Mouse (Mus musculus) liver, embryonic 11.5 days (tissue): ENCODE results near the gene Zscan5b. TPM values are rescaled to one million over a fixed set of nuclear protein-coding genes. Genes with fewer than 3 reads are reported as not detected.

Experiments used
- ATAC-seq: fragments of 200-750 bp; cut with Nextera tagmentation; replicated peaks from 2 replicates; pipeline ENCODE4 v1.8.0; 2017; ENCODE audit warnings: moderate number of reproducible peaks, mild to moderate bottlenecking, moderate TSS enrichment, moderate library complexity; ENCODE audit not compliant: low FRiP score
- DNase-seq: peaks from one replicate; pipeline ENCODE4 v3.0.0-alpha.2; 2017; ENCODE audit warnings: low spot score
- H3K27ac ChIP-seq: fragments of 300-500 bp; sonication (generic); 2 replicates; pipeline ENCODE4 v1.5.1; 2014; ENCODE audit warnings: mild to moderate bottlenecking, low read depth, low read length, control low read depth
- H3K27me3 ChIP-seq: fragments of 300-500 bp; sonication (generic); replicated peaks from 2 replicates; pipeline ENCODE4 v1.6.1; 2014; ENCODE audit warnings: low read length, mixed read lengths; ENCODE audit not compliant: control insufficient read depth, insufficient read depth
- H3K36me3 ChIP-seq: fragments of 300-500 bp; sonication (generic); 2 replicates; pipeline ENCODE4 v1.6.1; 2014; ENCODE audit warnings: mild to moderate bottlenecking, low read length, moderate library complexity, mixed read lengths; ENCODE audit not compliant: control insufficient read depth, insufficient read depth
- H3K4me1 ChIP-seq: fragments of 300-500 bp; sonication (generic); replicated peaks from 2 replicates; pipeline ENCODE4 v1.6.1; 2014; ENCODE audit warnings: low read length, mixed read lengths; ENCODE audit not compliant: control insufficient read depth, insufficient read depth
- H3K4me2 ChIP-seq: fragments of 300-500 bp; sonication (generic); 2 replicates; pipeline ENCODE4 v1.6.1; 2014; ENCODE audit warnings: mild to moderate bottlenecking, control low read depth, moderate library complexity
- H3K4me3 ChIP-seq: fragments of 300-500 bp; sonication (generic); 2 replicates; pipeline ENCODE4 v1.5.1; 2014; ENCODE audit warnings: low read depth, low read length, control low read depth
- H3K9ac ChIP-seq: fragments of 300-500 bp; sonication (generic); 2 replicates; pipeline ENCODE4 v1.6.1; 2014; ENCODE audit warnings: low read depth, low read length, control low read depth
- H3K9me3 ChIP-seq: fragments of 300-500 bp; sonication (generic); 2 replicates; pipeline ENCODE4 v1.6.1; 2016; ENCODE audit warnings: low read length, inconsistent platforms, mixed read lengths; ENCODE audit not compliant: control insufficient read depth
- WGBS: fragments of 180-500 bp; shearing (Covaris S2); extraction: QIAGEN DNeasy Blood & Tissue Kit; methylation state at CpG from one replicate; pipeline ENCODE4 v1.1.7; 2014; 5-methylcytosine and 5-hydroxymethylcytosine counted together
- polyA plus RNA-seq: library from polyadenylated mRNA; unstranded; fragments of >200 nt; fragmentation: Nextera tagmentation; extraction: Ambion mirVana; gene quantifications from 2 replicates; pipeline ENCODE4 v1.2.1, GENCODE M21; 2014

Zscan5b gene
- polyA plus RNA-seq, 1 experiment from 2014 or later: not detected

DNA sequence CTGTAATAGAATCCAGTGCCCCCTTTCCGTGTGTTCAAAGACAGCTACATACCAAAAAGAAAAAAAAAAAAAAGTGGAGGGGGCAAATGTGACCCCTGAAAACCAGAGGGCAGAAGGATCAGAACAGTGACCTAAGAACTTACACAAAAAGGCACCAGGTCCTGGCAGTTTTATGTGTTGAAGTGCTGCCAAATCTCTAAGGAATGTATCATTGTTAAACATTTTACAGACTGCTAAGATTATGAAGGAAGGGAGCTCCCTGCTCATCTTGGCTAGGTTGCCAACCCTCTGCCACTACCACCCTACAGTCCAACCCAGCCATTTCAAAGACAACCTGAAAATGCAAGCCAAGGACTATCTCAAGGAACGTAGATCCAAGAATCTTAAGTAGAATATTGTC is 35.9 kb upstream of the Zscan5b start:
- Histone ChIP-seq H3K9me3 (no peaks in the 10 kb centered on the region), H3K4me3 (no peak overlapping the region), H3K27ac (no peak overlapping the region), H3K36me3 (peaks cover 30% of the 10 kb centered on the region), H3K9ac (no peak overlapping the region), H3K27me3 (peaks cover 6% of the 10 kb centered on the region; the same call in 1 of the 2 replicates), H3K4me2 (no peak overlapping the region), H3K4me1 (no peaks in the 10 kb centered on the region)
- DNase-seq (no peak), ATAC-seq (no peak)
- WGBS: 88% methylated on average over 2 of the region's 2 CpGs

DNA sequence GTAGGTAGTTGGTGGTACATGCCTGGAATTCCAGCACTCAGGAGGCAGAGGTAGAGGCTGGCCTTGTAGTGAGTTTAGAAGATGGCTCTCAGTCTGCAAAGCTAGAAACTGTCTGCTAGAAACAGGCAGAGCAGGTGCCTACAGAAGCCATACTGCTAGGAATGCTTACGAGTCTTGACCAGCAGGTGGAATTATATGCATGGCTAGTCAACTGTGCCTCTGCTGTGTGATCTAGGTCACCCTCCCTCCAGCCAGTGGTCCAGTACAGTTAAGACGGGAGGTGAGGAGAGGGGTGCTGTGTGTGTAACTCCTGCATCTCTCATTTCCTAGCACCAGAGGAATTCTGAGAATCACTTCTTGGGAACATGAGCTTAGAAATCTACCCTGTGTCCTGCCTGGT is 35.3 kb upstream of the Zscan5b start:
- Histone ChIP-seq H3K4me3 (no peak overlapping the region), H3K27ac (no peak overlapping the region), H3K9ac (no peak overlapping the region), H3K9me3 (no peaks in the 10 kb centered on the region), H3K27me3 (peaks cover 6% of the 10 kb centered on the region; the same call in 1 of the 2 replicates), H3K36me3 (peaks cover 30% of the 10 kb centered on the region), H3K4me2 (no peak overlapping the region), H3K4me1 (no peaks in the 10 kb centered on the region)
- no peak for ATAC-seq
- DNase-seq: no peak
- 91% methylated on average over 2 of the region's 2 CpGs for WGBS

DNA sequence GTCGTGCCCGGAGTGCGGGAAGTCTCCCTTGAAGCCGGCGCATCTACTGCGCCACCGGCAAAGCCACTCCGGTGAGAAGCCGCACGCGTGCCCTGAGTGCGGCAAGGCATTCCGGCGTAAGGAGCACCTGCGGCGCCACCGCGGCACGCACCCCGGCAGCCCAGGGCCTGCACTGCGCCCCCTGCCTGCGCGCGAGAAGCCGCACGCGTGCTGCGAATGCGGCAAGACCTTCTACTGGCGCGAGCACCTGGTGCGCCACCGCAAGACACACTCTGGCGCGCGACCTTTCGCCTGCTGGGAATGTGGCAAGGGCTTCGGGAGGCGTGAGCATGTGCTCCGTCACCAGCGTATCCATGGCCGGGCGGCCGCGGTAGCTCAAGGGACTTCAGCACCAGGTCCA is 32.5 kb upstream of the Zscan5b start:
- peaks cover 24% of the 10 kb centered on the region; the same call in 1 of the 2 replicates for H3K36me3 ChIP-seq
- no peak overlapping the region; the same call in 1 of the 2 replicates for H3K4me2 ChIP-seq
- H3K9me3 ChIP-seq: no peaks in the 10 kb centered on the region
- ATAC-seq (no peak), DNase-seq (no peak)
- H3K9ac ChIP-seq: no peak overlapping the region
- no peaks in the 10 kb centered on the region for H3K4me1 ChIP-seq
- no peak overlapping the region for H3K27ac ChIP-seq
- no peak overlapping the region for H3K4me3 ChIP-seq
- 48% methylated on average over 45 of the region's 45 CpGs for WGBS
- peaks cover 6% of the 10 kb centered on the region; the same call in 1 of the 2 replicates for H3K27me3 ChIP-seq

DNA sequence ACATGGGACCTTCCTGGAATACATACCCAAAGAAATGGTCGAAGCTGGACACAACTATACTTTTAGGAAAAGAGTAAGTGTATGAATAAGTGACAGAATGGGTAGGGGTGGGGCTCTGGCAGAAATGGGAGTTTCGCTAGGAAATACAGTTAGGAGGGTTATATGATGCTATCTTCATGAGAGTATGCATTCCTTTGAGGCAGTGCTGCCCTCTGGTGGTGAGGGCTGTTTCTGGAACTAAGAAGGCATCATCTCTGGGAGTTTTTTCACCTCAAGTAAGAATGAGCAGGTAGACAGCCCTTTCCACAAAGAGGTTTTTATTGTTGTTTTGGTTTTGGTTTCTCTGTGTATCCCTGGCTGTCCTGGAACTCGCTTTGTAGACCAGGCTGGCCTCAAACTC is 30.7 kb upstream of the Zscan5b start:
- no peak for ATAC-seq
- no peak overlapping the region for H3K27ac ChIP-seq
- H3K4me1 ChIP-seq: no peaks in the 10 kb centered on the region
- no peak overlapping the region for H3K9ac ChIP-seq
- WGBS: 33% methylated on average over 3 of the region's 3 CpGs
- peaks cover 14% of the 10 kb centered on the region; the same call in 1 of the 2 replicates for H3K36me3 ChIP-seq
- no peaks in the 10 kb centered on the region for H3K9me3 ChIP-seq
- H3K27me3 ChIP-seq: peaks cover 6% of the 10 kb centered on the region; the same call in 1 of the 2 replicates
- no peak overlapping the region for H3K4me2 ChIP-seq
- no peak overlapping the region for H3K4me3 ChIP-seq
- no peak for DNase-seq

DNA sequence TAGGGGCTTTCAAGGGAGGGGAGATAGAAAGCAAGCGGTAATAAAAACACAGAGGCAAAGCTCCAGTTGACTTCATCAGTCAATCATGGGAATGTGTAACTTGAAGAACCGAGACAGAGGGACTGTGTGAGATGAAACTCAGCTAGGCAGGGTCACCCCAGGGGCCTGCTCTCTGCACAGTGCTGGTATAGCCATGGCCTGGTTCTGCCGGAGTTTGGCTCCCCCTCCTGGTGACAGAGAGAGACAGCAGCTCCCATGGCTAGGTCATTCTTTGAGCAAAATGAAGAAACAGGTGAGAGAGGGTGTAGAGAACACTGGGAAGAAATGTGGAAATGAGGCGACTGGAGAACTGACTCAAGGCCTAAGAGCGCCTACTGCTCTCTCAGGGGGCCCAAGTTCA is 27.9 kb upstream of the Zscan5b start:
- no peak overlapping the region for H3K27ac ChIP-seq
- no peaks in the 10 kb centered on the region for H3K9me3 ChIP-seq
- H3K4me2 ChIP-seq: no peak overlapping the region
- H3K27me3 ChIP-seq: peaks cover under 1% of the 10 kb centered on the region; the same call in 1 of the 2 replicates
- ATAC-seq: peak; percentile 53
- 21% methylated on average over 5 of the region's 5 CpGs for WGBS
- no peaks in the 10 kb centered on the region for H3K4me1 ChIP-seq
- H3K36me3 ChIP-seq: peaks cover 3% of the 10 kb centered on the region; the same call in 1 of the 2 replicates
- no peak overlapping the region for H3K4me3 ChIP-seq
- H3K9ac ChIP-seq: no peak overlapping the region
- DNase-seq: no peak

DNA sequence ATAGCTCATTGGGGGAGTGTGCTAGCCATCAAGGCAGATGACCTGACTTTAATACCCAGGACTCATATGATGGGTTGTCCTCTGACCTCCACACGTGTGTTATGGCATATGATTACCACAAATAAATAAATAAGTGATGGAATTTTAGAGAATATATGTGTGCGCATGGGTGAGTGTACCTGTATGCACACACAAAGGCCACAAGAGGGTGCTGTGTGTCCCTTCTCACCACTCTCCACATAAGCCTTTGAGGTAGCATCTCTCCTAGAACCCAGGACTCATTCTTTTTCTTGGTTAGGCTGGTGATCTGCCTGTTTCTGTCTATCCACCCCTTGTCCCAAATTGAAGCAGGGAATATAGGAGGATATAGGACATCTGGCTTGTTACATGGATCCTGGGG is 26.3 kb upstream of the Zscan5b start:
- Histone ChIP-seq H3K27me3 (no peaks in the 10 kb centered on the region), H3K4me1 (no peaks in the 10 kb centered on the region), H3K4me3 (no peak overlapping the region), H3K4me2 (no peak overlapping the region), H3K9ac (no peak overlapping the region), H3K27ac (no peak overlapping the region), H3K9me3 (no peaks in the 10 kb centered on the region), H3K36me3 (no peaks in the 10 kb centered on the region)
- WGBS: 36% methylated on average over 2 of the region's 2 CpGs
- DNase-seq (no peak), ATAC-seq (no peak)

DNA sequence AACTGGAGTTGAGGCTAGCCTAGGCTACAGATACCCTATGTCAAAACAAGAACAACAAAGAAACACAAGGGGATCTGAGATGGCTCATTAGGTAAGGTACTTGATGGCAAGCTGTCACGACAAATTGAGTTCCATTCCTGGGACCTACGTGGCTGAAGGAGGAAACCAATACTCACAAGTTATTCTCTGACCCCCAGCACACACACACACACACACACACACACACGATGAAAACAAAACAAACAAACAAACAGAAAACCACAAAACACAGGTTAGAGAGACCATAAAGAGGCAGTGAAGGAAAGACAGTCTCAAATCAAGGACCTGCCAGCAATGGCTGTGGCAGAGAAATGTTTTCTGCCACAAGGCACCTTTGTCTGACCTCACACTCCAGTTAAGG is 25.3 kb upstream of the Zscan5b start, which contains the start of gene Galp:
Gene Galp, plus strand, starts transcription at position 301 of the 400 bp plus-strand sequence.
- Histone ChIP-seq H3K9me3 (no peaks in the 10 kb centered on the region), H3K27ac (no peak within 1 kb of the TSS), H3K4me3 (no peak within 1 kb of the TSS), H3K4me2 (no peak within 1 kb of the TSS), H3K9ac (no peak within 1 kb of the TSS), H3K36me3 (no peaks in the 10 kb centered on the region), H3K4me1 (no peaks in the 10 kb centered on the region), H3K27me3 (no peaks in the 10 kb centered on the region)
- no peak for DNase-seq
- ATAC-seq: no peak
- 57% methylated on average over 3 of the region's 3 CpGs for WGBS

DNA sequence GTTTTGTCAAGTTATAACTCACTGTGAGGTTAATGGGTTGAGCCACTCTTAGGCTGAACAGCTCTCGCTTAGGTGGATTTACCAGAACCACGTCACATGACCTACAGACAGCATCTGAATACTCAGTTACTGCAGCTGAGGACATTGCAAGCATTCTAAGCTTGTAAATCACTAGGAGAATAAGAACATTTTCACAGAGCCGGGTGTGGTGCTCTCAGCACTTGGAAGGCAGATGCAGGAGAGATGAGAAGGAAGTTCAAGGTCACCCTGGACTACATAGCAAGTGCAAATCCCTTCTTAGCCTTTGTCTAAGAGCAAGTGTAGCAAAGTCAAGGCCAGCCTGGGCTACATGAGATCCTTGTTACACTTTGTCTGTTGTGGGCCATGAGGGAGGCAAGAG is 17.9 kb upstream of the Zscan5b start:
- H3K27ac ChIP-seq: no peak overlapping the region
- H3K4me3 ChIP-seq: no peak overlapping the region
- H3K27me3 ChIP-seq: no peaks in the 10 kb centered on the region
- no peaks in the 10 kb centered on the region for H3K36me3 ChIP-seq
- H3K4me2 ChIP-seq: no peak overlapping the region
- no peak overlapping the region for H3K9ac ChIP-seq
- H3K4me1 ChIP-seq: no peaks in the 10 kb centered on the region
- 70% methylated on average over 3 of the region's 3 CpGs for WGBS
- DNase-seq (no peak), ATAC-seq (no peak)
- no peaks in the 10 kb centered on the region for H3K9me3 ChIP-seq

DNA sequence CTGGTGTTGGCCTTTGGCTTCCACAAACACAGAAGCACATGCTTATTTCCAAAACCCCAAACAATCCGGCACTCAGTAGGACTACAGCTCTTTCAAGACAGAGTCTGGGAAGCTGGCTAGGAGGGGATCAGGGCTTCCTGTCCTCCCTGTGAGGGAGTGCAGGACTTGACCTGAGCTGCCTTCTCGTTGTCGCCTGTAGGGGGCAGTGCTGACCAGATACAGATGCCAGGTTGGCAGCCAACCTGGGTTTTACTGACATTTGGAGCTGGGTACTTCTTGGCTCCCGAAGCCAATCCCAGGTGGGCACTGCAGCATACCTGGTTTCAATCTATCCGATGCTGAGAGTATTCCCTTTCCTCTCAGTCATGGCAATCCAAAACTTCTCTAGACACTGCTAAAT is 8.9 kb upstream of the Zscan5b start:
- H3K27me3 ChIP-seq: no peaks in the 10 kb centered on the region
- H3K4me3 ChIP-seq: no peak overlapping the region
- H3K9ac ChIP-seq: no peak overlapping the region
- no peak for ATAC-seq
- H3K27ac ChIP-seq: no peak overlapping the region
- H3K9me3 ChIP-seq: no peaks in the 10 kb centered on the region
- no peak overlapping the region for H3K4me2 ChIP-seq
- no peak for DNase-seq
- 36% methylated on average over 5 of the region's 5 CpGs for WGBS
- no peaks in the 10 kb centered on the region for H3K36me3 ChIP-seq
- H3K4me1 ChIP-seq: no peaks in the 10 kb centered on the region
